Mouse (Mus musculus) kidney, postnatal 36 days (tissue): ENCODE data around the gene Lsamp.

Source experiments
- DNase-seq, 2 experiments: peaks; one replicate each; pipeline ENCODE4 v3.0.0; 2021 to 2022; ENCODE audit warnings: mixed read lengths in 2 of 2

Gene Lsamp

GRCm38 (mm10) chr16:40290132-40290531, 306.0 kb downstream of the Lsamp start:
- DNase-seq = no peak

GRCm38 (mm10) chr16:40294296-40294882, 310.2 kb downstream of the Lsamp start:
- DNase-seq = no peak

GRCm38 (mm10) chr16:40295240-40295639, 311.1 kb downstream of the Lsamp start:
- DNase-seq = no peak

- no peak for DNase-seq
These were observed 323.5 kb downstream of the Lsamp start for GRCm38 (mm10) chr16:40307666-40308065.

GRCm38 (mm10) chr16:40316199-40316598, 332.0 kb downstream of the Lsamp start:
- DNase-seq = no peak

GRCm38 (mm10) chr16:40324811-40325210, 340.6 kb downstream of the Lsamp start:
- no peak for DNase-seq

GRCm38 (mm10) chr16:40328249-40328820, 344.2 kb downstream of the Lsamp start:
- no peak for DNase-seq

- no peak for DNase-seq
These were observed 385.5 kb downstream of the Lsamp start for GRCm38 (mm10) chr16:40369677-40370076.

GRCm38 (mm10) chr16:40371291-40371690, 387.1 kb downstream of the Lsamp start:
- DNase-seq = no peak

- DNase-seq = no peak
These were observed 391.2 kb downstream of the Lsamp start for GRCm38 (mm10) chr16:40375314-40375713.

GRCm38 (mm10) chr16:40377129-40377799, 393.1 kb downstream of the Lsamp start:
- no peak for DNase-seq

GRCm38 (mm10) chr16:40392106-40392505, 407.9 kb downstream of the Lsamp start:
- DNase-seq = no peak

- DNase-seq = peak in 1 of 2 experiments; percentile 7
These were observed 415.4 kb downstream of the Lsamp start for GRCm38 (mm10) chr16:40399531-40399930.

- DNase-seq = no peak
These were observed 450.1 kb downstream of the Lsamp start for GRCm38 (mm10) chr16:40434280-40434679.

- no peak for DNase-seq
These were observed 452.3 kb downstream of the Lsamp start for GRCm38 (mm10) chr16:40436415-40436814.

GRCm38 (mm10) chr16:40437879-40438278, 453.7 kb downstream of the Lsamp start:
- no peak for DNase-seq

- no peak for DNase-seq
These were observed 454.7 kb downstream of the Lsamp start for GRCm38 (mm10) chr16:40438876-40439275.

- DNase-seq = no peak
These were observed 462.4 kb downstream of the Lsamp start for GRCm38 (mm10) chr16:40446587-40446986.

GRCm38 (mm10) chr16:40463411-40464058, 479.4 kb downstream of the Lsamp start:
- DNase-seq = no peak

GRCm38 (mm10) chr16:40466596-40466995, 482.4 kb downstream of the Lsamp start:
- DNase-seq = peak in 1 of 2 experiments; percentile 52

GRCm38 (mm10) chr16:40470946-40471345, 486.8 kb downstream of the Lsamp start:
- no peak for DNase-seq

- no peak for DNase-seq
These were observed 487.8 kb downstream of the Lsamp start for GRCm38 (mm10) chr16:40471967-40472366.

- no peak for DNase-seq
These were observed 507.4 kb downstream of the Lsamp start for GRCm38 (mm10) chr16:40491606-40492005.
